Mouse (Mus musculus) lung, adult 2 months (tissue): ENCODE results near the gene Gcnt2.

Experiments used
- CTCF ChIP-seq: fragments of 200-500 bp; IDR thresholded peaks from 2 replicates; pipeline ENCODE4 v1.5.1; 2011; ENCODE audit warnings: mild to moderate bottlenecking, low read length, control low read depth; ENCODE audit not compliant: insufficient read depth
- POLR2A ChIP-seq: fragments of 200-500 bp; IDR thresholded peaks from 2 replicates; pipeline ENCODE4 v1.6.1; 2011; ENCODE audit warnings: low read depth, mild to moderate bottlenecking, control low read depth, low read length, borderline replicate concordance; ENCODE audit errors: extremely low read depth

DNA sequence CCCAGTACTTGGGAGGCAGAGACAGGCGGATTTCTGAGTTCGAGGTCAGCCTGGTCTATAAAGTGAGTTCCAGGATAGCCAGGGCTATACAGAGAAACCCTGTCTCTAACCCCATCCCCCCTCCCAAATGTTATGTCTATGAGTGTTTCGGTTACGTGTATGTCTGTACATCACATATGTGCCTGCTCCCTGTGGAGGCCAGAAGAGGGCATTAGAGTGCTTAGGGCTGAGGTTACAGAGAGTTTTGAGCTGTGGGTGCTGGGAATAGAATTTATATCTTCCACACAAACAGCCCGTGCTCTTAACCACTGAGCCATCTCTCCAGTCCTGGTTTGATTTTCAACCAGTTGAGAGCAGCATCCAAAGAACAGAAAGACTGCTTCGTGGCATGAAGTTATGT, 50.5 kb downstream of the Gcnt2 start:
- TF ChIP-seq POLR2A, result no peak
- no peak for TF ChIP-seq CTCF
